In the genomic region with DNA sequence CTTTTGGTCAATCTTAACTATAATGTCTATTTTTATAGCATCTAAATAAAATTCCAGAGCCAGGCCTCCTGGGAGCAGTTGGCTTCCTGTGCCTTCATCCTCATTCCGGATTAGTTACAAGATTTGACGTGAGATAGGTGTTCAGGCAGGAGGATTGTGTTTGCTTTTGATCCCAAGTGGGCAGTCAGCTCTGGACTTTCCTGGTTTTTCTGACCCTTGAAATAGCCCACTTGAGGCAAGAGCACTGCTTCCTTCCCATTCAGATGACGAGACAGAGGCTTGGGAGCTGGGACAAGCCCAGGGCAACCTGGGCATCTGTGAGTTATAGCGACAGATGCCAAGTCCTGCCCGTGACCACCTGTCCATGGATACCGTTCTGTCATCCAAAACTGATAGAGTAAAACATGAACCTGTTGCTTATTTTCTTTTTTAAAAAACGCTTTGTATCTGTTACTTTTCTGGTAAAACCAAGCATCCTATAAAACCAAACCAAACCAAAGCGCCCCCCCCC, we compare ENCODE assay signal across 13 mouse cellular contexts.
"Had no signal": no experiment of that assay in that cellular context is flagged by ENCODE, and none has a peak within 500 bp of the region (broad histone marks: within the 10 kb centered on the region; RNA-seq: fewer than 3 reads in every experiment).

No protein-coding gene starts in this region.

- H3K9me3 ChIP-seq: limb, embryonic 13.5 days; midbrain, embryonic 13.5 days had no signal

- H3K27me3 ChIP-seq: midbrain, embryonic 13.5 days had no signal

- H3K4me2 ChIP-seq: limb, embryonic 13.5 days; midbrain, embryonic 13.5 days had no signal

- H3K27ac ChIP-seq: layer of hippocampus, adult 2 months; limb, embryonic 13.5 days; liver, embryonic 14.5 days; midbrain, embryonic 13.5 days; stomach, postnatal 0 days had no signal

- H3K4me3 ChIP-seq: layer of hippocampus, adult 2 months; limb, embryonic 13.5 days; midbrain, embryonic 13.5 days had no signal

- ATAC-seq: midbrain, embryonic 13.5 days had no signal

- DNase-seq: kidney, postnatal 10 days; kidney, postnatal 4 days; left cerebral cortex, postnatal 4 days; lung, adult 18-20 months; lung, postnatal 36 days; right cerebral cortex, adult 18-20 months; right cerebral cortex, postnatal 25 days; thymus, postnatal 14 days had no signal

- H3K9ac ChIP-seq: limb, embryonic 13.5 days; liver, embryonic 14.5 days; midbrain, embryonic 13.5 days had no signal

- H3K36me3 ChIP-seq: limb, embryonic 13.5 days; midbrain, embryonic 13.5 days had no signal
